Mouse (Mus musculus): ENCODE results near the gene Vps13d. TPM values are rescaled to one million over a fixed set of nuclear protein-coding genes. Genes with fewer than 3 reads are reported as not detected.

Gene Vps13d
- polyA plus RNA-seq, 1 experiment from 2014 or later: 3.5 TPM

- H3K4me1 ChIP-seq (replicated peaks): no peaks in the 10 kb centered on the region
- no peaks in the 10 kb centered on the region for H3K9me3 ChIP-seq (replicated peaks)
- no peak overlapping the region for H3K27ac ChIP-seq (replicated peaks)
- no peak for ATAC-seq (ENCODE audit: insufficient read depth)
- H3K4me2 ChIP-seq: no peak overlapping the region
- no peaks in the 10 kb centered on the region for H3K27me3 ChIP-seq
- no peak overlapping the region for H3K9ac ChIP-seq
- WGBS (ENCODE audit: insufficient replicate concordance): 91% methylated on average over 3 of the region's 3 CpGs
- H3K4me3 ChIP-seq (replicated peaks): no peak overlapping the region
- peaks cover 8% of the 10 kb centered on the region; the same call in 1 of the 2 replicates for H3K36me3 ChIP-seq (replicated peaks)
Measured at GRCm38 (mm10) chr4:144968371-144968770, 226.4 kb downstream of the Vps13d start.

GRCm38 (mm10) chr4:144965255-144965654, 229.6 kb downstream of the Vps13d start:
- Histone ChIP-seq H3K9ac (no peak overlapping the region), H3K27ac (replicated peaks) (no peak overlapping the region), H3K9me3 (replicated peaks) (no peaks in the 10 kb centered on the region), H3K4me3 (replicated peaks) (no peak overlapping the region), H3K27me3 (no peaks in the 10 kb centered on the region), H3K4me2 (no peak overlapping the region), H3K4me1 (replicated peaks) (peaks cover 6% of the 10 kb centered on the region; the same call in 1 of the 2 replicates), H3K36me3 (replicated peaks) (peaks cover 8% of the 10 kb centered on the region; the same call in 1 of the 2 replicates)
- WGBS (ENCODE audit: insufficient replicate concordance): 61% methylated on average over 2 of the region's 2 CpGs
- no peak for ATAC-seq (ENCODE audit: insufficient read depth)

- H3K9me3 ChIP-seq (replicated peaks): no peaks in the 10 kb centered on the region
- no peaks in the 10 kb centered on the region for H3K36me3 ChIP-seq (replicated peaks)
- 69% methylated on average over 3 of the region's 3 CpGs for WGBS (ENCODE audit: insufficient replicate concordance)
- H3K27ac ChIP-seq (replicated peaks): peak overlapping the region; percentile 72
- no peak overlapping the region for H3K4me2 ChIP-seq
- no peak overlapping the region for H3K9ac ChIP-seq
- no peak for ATAC-seq (ENCODE audit: insufficient read depth)
- peaks cover 16% of the 10 kb centered on the region for H3K4me1 ChIP-seq (replicated peaks)
- no peak overlapping the region for H3K4me3 ChIP-seq (replicated peaks)
- H3K27me3 ChIP-seq: no peaks in the 10 kb centered on the region
Measured at GRCm38 (mm10) chr4:144961696-144962095, 233.1 kb downstream of the Vps13d start.

GRCm38 (mm10) chr4:144961232-144961631, 233.6 kb downstream of the Vps13d start:
- Histone ChIP-seq H3K4me2 (no peak overlapping the region), H3K4me3 (replicated peaks) (no peak overlapping the region), H3K9me3 (replicated peaks) (no peaks in the 10 kb centered on the region), H3K4me1 (replicated peaks) (peaks cover 20% of the 10 kb centered on the region), H3K36me3 (replicated peaks) (no peaks in the 10 kb centered on the region), H3K27me3 (no peaks in the 10 kb centered on the region), H3K27ac (replicated peaks) (peak overlapping the region; percentile 72), H3K9ac (no peak overlapping the region)
- no peak for ATAC-seq (ENCODE audit: insufficient read depth)
- 72% methylated on average over 4 of the region's 4 CpGs for WGBS (ENCODE audit: insufficient replicate concordance)

- Histone ChIP-seq H3K4me3 (replicated peaks) (no peak overlapping the region), H3K9me3 (replicated peaks) (no peaks in the 10 kb centered on the region), H3K27me3 (no peaks in the 10 kb centered on the region), H3K4me2 (peak overlapping the region; percentile 23), H3K9ac (no peak overlapping the region), H3K36me3 (replicated peaks) (no peaks in the 10 kb centered on the region), H3K4me1 (replicated peaks) (peaks cover 20% of the 10 kb centered on the region), H3K27ac (replicated peaks) (peak overlapping the region; percentile 72)
- WGBS (ENCODE audit: insufficient replicate concordance): 54% methylated on average over 8 of the region's 8 CpGs
- ATAC-seq (ENCODE audit: insufficient read depth): peak; percentile 68
Measured at GRCm38 (mm10) chr4:144960188-144960904, 234.5 kb downstream of the Vps13d start.

- no peaks in the 10 kb centered on the region for H3K36me3 ChIP-seq (replicated peaks)
- H3K4me2 ChIP-seq: no peak overlapping the region
- peak overlapping the region; percentile 59 for H3K27ac ChIP-seq (replicated peaks)
- H3K9me3 ChIP-seq (replicated peaks): no peaks in the 10 kb centered on the region
- no peak overlapping the region for H3K9ac ChIP-seq
- no peaks in the 10 kb centered on the region for H3K27me3 ChIP-seq
- no peak overlapping the region for H3K4me3 ChIP-seq (replicated peaks)
- ATAC-seq (ENCODE audit: insufficient read depth): 0 out of 2 replicates have a peak, but pooled peaks have one; percentile 10
- 60% methylated on average over 2 of the region's 2 CpGs for WGBS (ENCODE audit: insufficient replicate concordance)
- peaks cover 24% of the 10 kb centered on the region for H3K4me1 ChIP-seq (replicated peaks)
Measured at GRCm38 (mm10) chr4:144957721-144958120, 237.1 kb downstream of the Vps13d start.

- peak overlapping the region; percentile 59 for H3K27ac ChIP-seq (replicated peaks)
- no peaks in the 10 kb centered on the region for H3K36me3 ChIP-seq (replicated peaks)
Measured at GRCm38 (mm10) chr4:144957186-144957585, 237.6 kb downstream of the Vps13d start.

GRCm38 (mm10) chr4:144956293-144956692, 238.5 kb downstream of the Vps13d start:
- Histone ChIP-seq H3K27me3 (no peaks in the 10 kb centered on the region), H3K4me1 (replicated peaks) (peaks cover 22% of the 10 kb centered on the region), H3K9ac (no peak overlapping the region), H3K4me2 (no peak overlapping the region), H3K4me3 (replicated peaks) (no peak overlapping the region), H3K27ac (replicated peaks) (no peak overlapping the region), H3K9me3 (replicated peaks) (no peaks in the 10 kb centered on the region), H3K36me3 (replicated peaks) (no peaks in the 10 kb centered on the region)
- WGBS (ENCODE audit: insufficient replicate concordance): 16% methylated on average over 1 of the region's 1 CpGs
- no peak for ATAC-seq (ENCODE audit: insufficient read depth)

More at GRCm38 (mm10) chr4:144957186-144957585, 237.6 kb downstream of the Vps13d start:
- Histone ChIP-seq H3K9me3 (replicated peaks) (no peaks in the 10 kb centered on the region), H3K4me1 (replicated peaks) (peaks cover 24% of the 10 kb centered on the region), H3K27me3 (no peaks in the 10 kb centered on the region), H3K4me2 (no peak overlapping the region), H3K9ac (no peak overlapping the region), H3K4me3 (replicated peaks) (no peak overlapping the region)
- 65% methylated on average over 4 of the region's 4 CpGs for WGBS (ENCODE audit: insufficient replicate concordance)
- ATAC-seq (ENCODE audit: insufficient read depth): peak; percentile 68

- Histone ChIP-seq H3K9ac (no peak overlapping the region), H3K27ac (replicated peaks) (no peak overlapping the region), H3K4me3 (replicated peaks) (no peak overlapping the region), H3K36me3 (replicated peaks) (no peaks in the 10 kb centered on the region), H3K4me1 (replicated peaks) (peaks cover 26% of the 10 kb centered on the region), H3K9me3 (replicated peaks) (no peaks in the 10 kb centered on the region), H3K4me2 (no peak overlapping the region), H3K27me3 (no peaks in the 10 kb centered on the region)
- ATAC-seq (ENCODE audit: insufficient read depth): no peak
- WGBS (ENCODE audit: insufficient replicate concordance): 56% methylated on average over 1 of the region's 1 CpGs
Measured at GRCm38 (mm10) chr4:144955863-144956262, 238.9 kb downstream of the Vps13d start.

GRCm38 (mm10) chr4:144953421-144953820, 241.4 kb downstream of the Vps13d start:
- no peaks in the 10 kb centered on the region for H3K27me3 ChIP-seq
- WGBS (ENCODE audit: insufficient replicate concordance): 94% methylated on average over 1 of the region's 1 CpGs
- peaks cover 47% of the 10 kb centered on the region for H3K4me1 ChIP-seq (replicated peaks)
- 0 out of 2 replicates have a peak overlapping the region, but pooled peaks have one; percentile 7 for H3K27ac ChIP-seq (replicated peaks)
- H3K9ac ChIP-seq: no peak overlapping the region
- no peak overlapping the region for H3K4me2 ChIP-seq
- no peaks in the 10 kb centered on the region for H3K9me3 ChIP-seq (replicated peaks)
- H3K4me3 ChIP-seq (replicated peaks): no peak overlapping the region
- ATAC-seq (ENCODE audit: insufficient read depth): no peak
- no peaks in the 10 kb centered on the region for H3K36me3 ChIP-seq (replicated peaks)

- H3K9me3 ChIP-seq (replicated peaks): no peaks in the 10 kb centered on the region
- ATAC-seq (ENCODE audit: insufficient read depth): no peak
- H3K4me3 ChIP-seq (replicated peaks): no peak overlapping the region
- H3K4me2 ChIP-seq: no peak overlapping the region
- 78% methylated on average over 7 of the region's 7 CpGs for WGBS (ENCODE audit: insufficient replicate concordance)
- H3K27me3 ChIP-seq: no peaks in the 10 kb centered on the region
- no peaks in the 10 kb centered on the region for H3K36me3 ChIP-seq (replicated peaks)
- no peak overlapping the region for H3K9ac ChIP-seq
- peaks cover 49% of the 10 kb centered on the region for H3K4me1 ChIP-seq (replicated peaks)
- no peak overlapping the region for H3K27ac ChIP-seq (replicated peaks)
Measured at GRCm38 (mm10) chr4:144951859-144952258, 242.9 kb downstream of the Vps13d start.

Measured in liver, embryonic 15.5 days (tissue).